Mouse (Mus musculus) left cerebral cortex, postnatal 10 days (tissue): Measurements from ENCODE around the gene Fra10ac1. TPM values are rescaled to one million over a fixed set of nuclear protein-coding genes. Genes with fewer than 3 reads are reported as not detected.

ENCODE experiments used
- DNase-seq, 2 experiments: peaks; one replicate each; pipeline ENCODE4 v3.0.0; 2021 to 2022; ENCODE audit warnings: low spot score in 2 of 2, mixed read lengths in 1 of 2; ENCODE audit errors: extremely low spot score in 1 of 2
- intact Hi-C: fragments of 180-260 bp; cut with DNase I; formaldehyde crosslinking; loops from one replicate; pipeline ENCODE4 v1.15.1; 2025
- total RNA-seq, 2 experiments: library from RNA; stranded (reverse); gene quantifications; 2 replicates each; pipeline ENCODE4 v1.2.3; 2021

Fra10ac1 gene
- total RNA-seq, 2 experiments from 2014 or later, result 15.7 to 16.0 TPM

- DNase-seq, result no peak
- intact Hi-C loops, result no loop called here
These were observed 67.7 kb downstream of the Fra10ac1 start for GRCm38 (mm10) chr19:38156243-38156642.

- DNase-seq, result no peak
- intact Hi-C loops, result no loop called here
These were observed 80.2 kb downstream of the Fra10ac1 start for GRCm38 (mm10) chr19:38143540-38144271.

Other genes with a start within 250 kb of the Fra10ac1 start
- gene Myof, start 180.6 kb downstream of the Fra10ac1 start, total RNA-seq, result 1 to 10 TPM; 7.2 to 7.8 TPM
- gene Cep55, start 169.1 kb downstream of the Fra10ac1 start, total RNA-seq, result 1 to 10 TPM in 1 of 2 experiments, under 1 TPM in 1; 0.83 to 1.0 TPM
- gene Ffar4, start 127.1 kb downstream of the Fra10ac1 start, total RNA-seq, result under 1 TPM in 1 of 2 experiments, not detected in 1; 0.24 TPM
- gene Rbp4, start 98.9 kb downstream of the Fra10ac1 start, total RNA-seq, result 10 to 100 TPM; 12.5 to 13.9 TPM
- under 1 TPM; 0.39 to 0.58 TPM for gene Pde6c, start 91.4 kb downstream of the Fra10ac1 start, total RNA-seq
- 100 to 1,000 TPM; 105 to 108 TPM for gene Lgi1, start 40.4 kb upstream of the Fra10ac1 start, total RNA-seq
- 1 to 10 TPM; 2.5 to 2.6 TPM for gene Slc35g1, start 171.8 kb upstream of the Fra10ac1 start, total RNA-seq